Mouse (Mus musculus): ENCODE measurements around the gene Shld2.

DNA sequence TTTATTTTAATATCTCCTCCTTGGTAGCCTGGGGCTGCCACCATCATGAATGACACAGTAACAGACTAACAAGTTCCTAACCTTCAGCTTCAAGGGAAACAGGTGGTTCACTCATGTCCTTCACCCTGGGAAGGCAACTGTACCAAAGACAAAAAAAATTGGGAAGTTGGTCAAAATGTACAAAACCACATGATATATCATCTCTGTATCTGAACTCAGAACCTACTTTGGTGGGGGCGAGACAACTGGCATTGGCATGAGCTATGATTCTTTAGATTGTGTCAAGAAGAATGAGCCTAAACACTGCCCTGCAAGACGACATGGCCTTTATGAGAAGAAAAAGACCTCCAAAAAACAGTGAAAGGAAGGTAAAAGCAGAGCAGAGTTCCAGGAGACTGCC is 29.5 kb downstream of the Shld2 start:
- TF ChIP-seq CTCF (IDR thresholded peaks at IDR 0.05; ENCODE audit: low read depth) = no peak
- no peak for TF ChIP-seq EP300 (IDR thresholded peaks at IDR 0.05; ENCODE audit: low read depth)

Measured in liver, postnatal 0 days (tissue).